Mouse (Mus musculus): ENCODE measurements around the gene Macf1. TPM values are rescaled to one million over a fixed set of nuclear protein-coding genes. Genes with fewer than 3 reads are reported as not detected.
"Not testable (repeated sequence)": the region's sequence is repeated elsewhere in the genome, so short reads cannot be mapped to it uniquely, and the experiment has no call there.

Macf1 gene
- total and polyA plus RNA-seq, 3 experiments: 71.4 to 223 (median 222) TPM

DNA sequence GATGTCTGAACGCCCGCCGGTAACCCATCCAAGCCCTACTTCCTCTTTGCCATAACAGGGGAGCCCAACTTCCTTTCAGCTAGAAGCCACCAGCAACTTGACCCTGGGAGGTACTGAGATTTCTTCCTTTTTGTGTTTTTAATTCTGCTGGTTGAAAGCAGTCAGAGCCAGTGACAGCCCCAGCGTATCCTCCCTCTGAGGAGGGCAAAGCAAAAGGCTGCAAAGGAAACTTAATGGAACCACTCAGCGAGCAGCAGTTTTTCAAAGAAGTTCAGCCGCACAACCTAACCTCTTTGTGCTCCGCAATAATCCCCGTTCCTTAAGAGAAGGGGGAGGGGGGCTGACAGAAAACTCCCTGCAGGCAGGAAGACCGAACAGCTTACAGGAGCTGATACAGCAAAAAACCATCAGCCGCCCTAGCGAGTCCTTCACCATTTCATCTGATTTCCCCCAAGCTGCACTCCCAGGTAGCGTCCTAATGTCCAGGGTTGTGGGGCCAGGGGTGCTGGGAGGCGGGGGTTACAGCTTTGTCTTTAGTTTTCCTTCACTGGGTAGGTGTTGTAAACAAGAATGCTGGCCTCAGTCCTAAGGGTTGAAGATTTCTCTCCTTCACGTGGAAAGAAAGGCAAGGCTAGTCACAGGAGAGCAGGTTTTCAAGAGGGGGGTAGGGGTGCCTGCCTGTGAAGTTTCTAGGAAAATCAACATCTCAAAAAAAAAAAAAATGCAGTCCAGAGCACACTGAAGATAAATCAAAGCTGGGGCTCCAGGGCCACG lies 21.1 kb downstream of the Macf1 start:
- Histone ChIP-seq H3K4me3 (peak overlapping the region; percentile 59), H3K4me1 (ENCODE audit: control insufficient read depth, insufficient read depth, low read length) (peaks cover 8% of the 10 kb centered on the region), H3K79me2 (replicated peaks; ENCODE audit: control insufficient read depth, insufficient read depth, low read length) (peaks cover 2% of the 10 kb centered on the region; the same call in 1 of the 2 replicates), H3K27me3 (ENCODE audit: control insufficient read depth, insufficient read depth, low read length) (no peaks in the 10 kb centered on the region), H3K36me3 (ENCODE audit: control insufficient read depth, insufficient read depth, low read length) (peaks cover 7% of the 10 kb centered on the region), H3K27ac (peak overlapping the region; percentile 89), H3K9ac (ENCODE audit: low read depth, low read length) (peak overlapping the region; percentile 98)
- WGBS: 40% methylated on average over 15 of the region's 15 CpGs
- TF ChIP-seq CTCF (IDR thresholded peaks at IDR 0.05) (no peak), POLR2A (IDR thresholded peaks at IDR 0.05; ENCODE audit: insufficient read depth, low read depth, low read length) (no peak), EP300 (IDR thresholded peaks at IDR 0.05; ENCODE audit: insufficient read depth, low read depth, low read length) (no peak)
- peak in 1 of 2 experiments; percentile 15 for DNase-seq
- intact Hi-C loops (cut with DNase I): loop anchor here (1.0 kb wide), 1 partner anchor 30 kb away; no protein-coding TSS in a partner anchor

DNA sequence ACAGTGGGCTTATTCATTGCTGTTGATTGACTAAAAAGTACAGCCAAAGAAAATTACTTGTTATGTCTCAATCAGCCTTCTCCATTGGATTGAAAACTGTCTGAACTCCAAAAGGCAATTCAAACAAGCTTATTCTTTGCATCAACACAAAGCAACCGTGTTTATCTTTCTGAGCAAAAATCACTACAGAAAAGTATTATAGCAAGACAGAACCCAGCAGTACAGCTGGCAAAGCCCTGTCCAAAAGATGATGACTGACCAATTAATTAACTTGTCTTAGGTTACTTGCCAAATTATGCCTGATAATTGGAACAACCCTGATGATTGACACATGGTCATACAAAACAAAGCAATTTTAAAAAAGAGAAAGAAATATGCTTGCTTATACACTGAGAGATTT lies 26.0 kb downstream of the Macf1 start:
- TF ChIP-seq POLR2A (IDR thresholded peaks at IDR 0.05; ENCODE audit: insufficient read depth, low read depth, low read length) (no peak), CTCF (IDR thresholded peaks at IDR 0.05) (no peak), EP300 (IDR thresholded peaks at IDR 0.05; ENCODE audit: insufficient read depth, low read depth, low read length) (no peak)
- no peak overlapping the region for H3K9ac ChIP-seq (ENCODE audit: low read depth, low read length)
- H3K27me3 ChIP-seq (ENCODE audit: control insufficient read depth, insufficient read depth, low read length): no peaks in the 10 kb centered on the region
- H3K79me2 ChIP-seq (replicated peaks; ENCODE audit: control insufficient read depth, insufficient read depth, low read length): peaks cover 4% of the 10 kb centered on the region; the same call in 1 of the 2 replicates
- no peak overlapping the region for H3K4me3 ChIP-seq
- peaks cover 3% of the 10 kb centered on the region for H3K36me3 ChIP-seq (ENCODE audit: control insufficient read depth, insufficient read depth, low read length)
- H3K27ac ChIP-seq: no peak overlapping the region
- DNase-seq: no peak
- intact Hi-C loops (cut with DNase I): no loop called here
- WGBS: 83% methylated on average over 1 of the region's 1 CpGs
- H3K4me1 ChIP-seq (ENCODE audit: control insufficient read depth, insufficient read depth, low read length): peaks cover 2% of the 10 kb centered on the region

DNA sequence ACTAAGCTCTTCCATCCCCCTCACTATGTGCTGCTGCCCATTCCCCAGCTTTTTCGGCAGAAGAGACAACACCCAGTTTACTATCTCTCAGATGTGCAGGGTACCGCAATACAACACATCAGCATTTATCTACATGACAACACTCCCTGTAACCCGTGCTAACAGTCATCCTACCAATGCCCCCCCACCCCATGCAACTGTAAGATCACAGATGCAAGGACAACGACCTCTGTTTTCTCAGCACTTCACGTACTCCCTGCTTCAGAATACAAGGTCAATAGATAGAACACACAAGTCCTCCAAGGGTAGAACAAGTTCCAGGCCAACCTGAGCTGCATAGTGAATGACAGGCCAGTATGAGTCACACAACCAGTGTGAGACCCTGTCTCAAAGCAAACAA lies 28.9 kb downstream of the Macf1 start:
- intact Hi-C loops (cut with DNase I): no loop called here
- Histone ChIP-seq H3K79me2 (replicated peaks; ENCODE audit: control insufficient read depth, insufficient read depth, low read length) (peaks cover 4% of the 10 kb centered on the region; the same call in 1 of the 2 replicates), H3K27ac (no peak overlapping the region), H3K9ac (ENCODE audit: low read depth, low read length) (no peak overlapping the region), H3K36me3 (ENCODE audit: control insufficient read depth, insufficient read depth, low read length) (peaks cover 9% of the 10 kb centered on the region), H3K4me1 (ENCODE audit: control insufficient read depth, insufficient read depth, low read length) (peaks cover 2% of the 10 kb centered on the region), H3K4me3 (no peak overlapping the region), H3K27me3 (ENCODE audit: control insufficient read depth, insufficient read depth, low read length) (no peaks in the 10 kb centered on the region)
- DNase-seq: no peak
- TF ChIP-seq CTCF (IDR thresholded peaks at IDR 0.05) (no peak), POLR2A (IDR thresholded peaks at IDR 0.05; ENCODE audit: insufficient read depth, low read depth, low read length) (no peak), EP300 (IDR thresholded peaks at IDR 0.05; ENCODE audit: insufficient read depth, low read depth, low read length) (no peak)
- 78% methylated on average over 5 of the region's 5 CpGs for WGBS

DNA sequence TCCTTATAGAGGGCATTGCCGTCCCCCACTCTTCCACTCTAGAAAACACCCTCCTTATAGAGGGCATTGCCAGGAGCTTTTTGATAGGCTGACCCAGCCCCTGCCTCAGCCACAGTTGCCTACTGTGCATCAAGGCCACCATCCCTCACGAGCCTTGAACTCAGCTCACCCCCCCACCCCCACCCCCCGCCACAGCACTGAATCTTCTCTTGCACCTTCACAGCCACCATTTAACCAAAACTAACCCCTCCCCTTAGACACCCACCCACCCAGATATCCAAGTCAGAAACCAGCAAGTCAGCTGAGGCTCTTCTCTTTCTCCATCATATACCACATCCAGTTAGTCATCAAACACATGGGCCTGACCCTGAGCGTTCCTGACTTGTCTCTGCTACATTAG lies 29.6 kb downstream of the Macf1 start:
- 98% methylated on average over 4 of the region's 4 CpGs for WGBS
- Histone ChIP-seq H3K9ac (ENCODE audit: low read depth, low read length) (no peak overlapping the region), H3K36me3 (ENCODE audit: control insufficient read depth, insufficient read depth, low read length) (peaks cover 9% of the 10 kb centered on the region), H3K79me2 (replicated peaks; ENCODE audit: control insufficient read depth, insufficient read depth, low read length) (peaks cover 4% of the 10 kb centered on the region; the same call in 1 of the 2 replicates), H3K27ac (no peak overlapping the region), H3K4me3 (no peak overlapping the region), H3K4me1 (ENCODE audit: control insufficient read depth, insufficient read depth, low read length) (peaks cover 2% of the 10 kb centered on the region), H3K27me3 (ENCODE audit: control insufficient read depth, insufficient read depth, low read length) (no peaks in the 10 kb centered on the region)
- intact Hi-C loops (cut with DNase I): no loop called here
- no peak for TF ChIP-seq EP300 (IDR thresholded peaks at IDR 0.05; ENCODE audit: insufficient read depth, low read depth, low read length)
- TF ChIP-seq CTCF (IDR thresholded peaks at IDR 0.05): no peak
- DNase-seq: no peak

GRCm38 (mm10) chr4:123653446-123653845 lies 30.7 kb downstream of the Macf1 start:
- H3K4me1 ChIP-seq (ENCODE audit: control insufficient read depth, insufficient read depth, low read length); H3K79me2 ChIP-seq (replicated peaks; ENCODE audit: control insufficient read depth, insufficient read depth, low read length); H3K36me3 ChIP-seq (ENCODE audit: control insufficient read depth, insufficient read depth, low read length); H3K9ac ChIP-seq (ENCODE audit: low read depth, low read length); intact Hi-C loops (cut with DNase I); H3K27ac ChIP-seq; H3K27me3 ChIP-seq (ENCODE audit: control insufficient read depth, insufficient read depth, low read length); DNase-seq; H3K4me3 ChIP-seq: not testable (repeated sequence)
- 95% methylated on average over 5 of the region's 5 CpGs for WGBS

GRCm38 (mm10) chr4:123652130-123652529 lies 32.0 kb downstream of the Macf1 start:
- no peak for DNase-seq
- Histone ChIP-seq H3K9ac (ENCODE audit: low read depth, low read length) (no peak overlapping the region), H3K27me3 (ENCODE audit: control insufficient read depth, insufficient read depth, low read length) (no peaks in the 10 kb centered on the region), H3K27ac (no peak overlapping the region), H3K4me3 (no peak overlapping the region), H3K36me3 (ENCODE audit: control insufficient read depth, insufficient read depth, low read length) (peaks cover 9% of the 10 kb centered on the region), H3K4me1 (ENCODE audit: control insufficient read depth, insufficient read depth, low read length) (peaks cover 2% of the 10 kb centered on the region), H3K79me2 (replicated peaks; ENCODE audit: control insufficient read depth, insufficient read depth, low read length) (peaks cover 4% of the 10 kb centered on the region; the same call in 1 of the 2 replicates)
- intact Hi-C loops (cut with DNase I): no loop called here
- WGBS: 40% methylated on average over 3 of the region's 3 CpGs
- no peak for TF ChIP-seq EP300 (IDR thresholded peaks at IDR 0.05; ENCODE audit: insufficient read depth, low read depth, low read length)
- TF ChIP-seq CTCF (IDR thresholded peaks at IDR 0.05): no peak
- TF ChIP-seq POLR2A (IDR thresholded peaks at IDR 0.05; ENCODE audit: insufficient read depth, low read depth, low read length): no peak
